Mouse (Mus musculus): ENCODE measurements at regions not wholly inside any gene's neighbourhood (a gene's known extent, or its start where the extent isn't known, plus 50 kb on each side); places are given as distances from the start of the nearest gene placed in this dataset.
"Not testable (repeated sequence)": the region's sequence is repeated elsewhere in the genome, so short reads cannot be mapped to it uniquely, and the experiment has no call there.

- DNase-seq (ENCODE audit: low spot score in 2 of 2) = not testable (repeated sequence)
Observed at GRCm38 (mm10) chr6:68632309-68632708, 1096.7 kb upstream of the Tacstd2 start.

GRCm38 (mm10) chr6:68631787-68632186, 1096.2 kb upstream of the Tacstd2 start:
- no peak for DNase-seq (ENCODE audit: low spot score in 2 of 2)

- no peak for DNase-seq (ENCODE audit: low spot score in 2 of 2)
Observed at GRCm38 (mm10) chr6:68606033-68606432, 1070.4 kb upstream of the Tacstd2 start.

All from left cerebral cortex, adult 9 months (tissue).